Mouse (Mus musculus) forebrain, embryonic 14.5 days (tissue): ENCODE data around the gene Plagl2. TPM values are rescaled to one million over a fixed set of nuclear protein-coding genes. Genes with fewer than 3 reads are reported as not detected.
"Not testable (repeated sequence)": the region's sequence is repeated elsewhere in the genome, so short reads cannot be mapped to it uniquely, and the experiment has no call there.

Experiments used
- ATAC-seq: fragments of 200-750 bp; cut with Nextera tagmentation; 2 replicates; pipeline ENCODE4 v1.8.0; 2017; ENCODE audit warnings: mild to moderate bottlenecking, moderate library complexity
- DNase-seq: peaks from one replicate; pipeline ENCODE4 v3.0.0-alpha.2; 2015; ENCODE audit warnings: low spot score
- H3K27ac ChIP-seq: fragments of 300-500 bp; sonication (generic); 2 replicates; pipeline ENCODE4 v1.5.1; 2014; ENCODE audit warnings: low read depth, mild to moderate bottlenecking, control low read depth, low read length, moderate library complexity
- H3K27me3 ChIP-seq: fragments of 300-500 bp; sonication (generic); replicated peaks from 2 replicates; pipeline ENCODE4 v1.6.1; 2014; ENCODE audit warnings: low read length, control low read depth, mixed read lengths; ENCODE audit not compliant: control insufficient read depth, insufficient read depth
- H3K36me3 ChIP-seq: fragments of 300-500 bp; sonication (generic); 2 replicates; pipeline ENCODE4 v1.6.1; 2014; ENCODE audit warnings: low read length, control low read depth; ENCODE audit not compliant: control insufficient read depth, insufficient read depth
- H3K4me1 ChIP-seq: fragments of 300-500 bp; sonication (generic); 2 replicates; pipeline ENCODE4 v1.6.1; 2014; ENCODE audit warnings: antibody characterized with exemption, low read length, control low read depth; ENCODE audit not compliant: control insufficient read depth, insufficient read depth
- H3K4me2 ChIP-seq: fragments of 300-500 bp; sonication (generic); 2 replicates; pipeline ENCODE4 v1.6.1; 2014; ENCODE audit warnings: mild to moderate bottlenecking, control low read depth, low read length
- H3K4me3 ChIP-seq: fragments of 300-500 bp; sonication (generic); 2 replicates; pipeline ENCODE4 v1.5.1; 2014; ENCODE audit warnings: low read depth, low read length, control low read depth
- H3K9ac ChIP-seq: fragments of 300-500 bp; sonication (generic); 2 replicates; pipeline ENCODE4 v1.6.1; 2014; ENCODE audit warnings: mild to moderate bottlenecking, low read length, control low read depth, moderate library complexity
- H3K9me3 ChIP-seq: fragments of 300-500 bp; sonication (generic); replicated peaks from 2 replicates; pipeline ENCODE4 v1.6.1; 2016; ENCODE audit warnings: low read length, control low read depth, mixed read lengths; ENCODE audit not compliant: control insufficient read depth
- WGBS: fragments of 180-500 bp; shearing (Covaris S2); extraction: QIAGEN DNeasy Blood & Tissue Kit; methylation state at CpG from one replicate; pipeline ENCODE4 v1.1.7; 2014; 5-methylcytosine and 5-hydroxymethylcytosine counted together
- polyA plus RNA-seq: library from polyadenylated mRNA; unstranded; fragments of >200 nt; fragmentation: Nextera tagmentation; extraction: Ambion mirVana; gene quantifications from 2 replicates; pipeline ENCODE4 v1.2.1, GENCODE M21; 2014

The Plagl2 gene
- polyA plus RNA-seq, result 9.0 and 9.2 TPM in 2 replicates

DNA sequence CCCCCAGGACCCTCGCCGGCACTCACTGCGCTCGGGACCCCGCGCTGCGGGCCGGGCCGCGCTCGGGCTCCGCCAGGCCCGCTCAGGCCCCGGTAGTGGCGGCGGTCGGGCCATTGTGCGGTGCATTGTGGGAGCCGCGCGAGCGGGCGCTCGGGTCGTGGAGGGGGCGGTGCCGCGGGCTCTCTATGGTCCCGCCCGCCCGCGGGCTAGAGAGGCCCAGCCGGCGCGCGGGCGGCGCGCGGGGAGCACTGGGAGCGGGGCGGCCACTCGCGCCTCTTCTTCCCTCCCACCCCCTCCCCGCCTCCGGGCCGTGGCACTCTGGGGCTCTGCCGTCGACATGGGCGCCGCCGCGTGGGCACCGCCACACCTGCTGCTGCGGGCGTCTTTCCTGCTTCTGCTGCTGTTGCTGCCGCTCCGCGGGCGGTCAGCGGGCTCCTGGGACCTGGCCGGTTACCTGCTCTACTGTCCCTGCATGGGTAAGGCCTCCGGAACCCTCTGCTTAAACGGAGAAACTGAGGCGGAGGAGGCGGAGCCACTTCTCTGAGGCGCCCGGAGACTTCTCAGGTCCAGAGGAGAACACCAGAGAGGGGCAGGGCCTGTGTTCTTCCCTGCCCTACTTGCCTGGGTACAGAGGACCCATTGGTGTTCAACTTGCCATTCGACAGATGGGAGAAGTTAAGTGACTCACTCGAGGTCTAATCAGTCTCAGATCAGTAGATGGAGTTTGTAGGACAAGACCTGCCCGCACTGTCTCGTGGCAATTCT is at the start of gene Plagl2, which contains the start of gene Pofut1:
Gene Plagl2 (minus strand): TSS at position 177 of the 765 bp plus-strand sequence.
Gene Pofut1 (plus strand): TSS at position 284 of the 765 bp plus-strand sequence.
- ATAC-seq (peak; percentile 99), DNase-seq (peak; percentile 96)
- Histone ChIP-seq H3K4me1 (peaks cover 15% of the 10 kb centered on the region), H3K9ac (peak within 1 kb of the TSS; percentile 96), H3K4me3 (peak within 1 kb of the TSS; percentile 94), H3K36me3 (peaks cover 15% of the 10 kb centered on the region; the same call in 1 of the 2 replicates), H3K27me3 (no peaks in the 10 kb centered on the region), H3K9me3 (no peaks in the 10 kb centered on the region), H3K4me2 (peak within 1 kb of the TSS; percentile 95), H3K27ac (peak within 1 kb of the TSS; percentile 80)
- under 1% methylated on average over 56 of the region's 72 CpGs for WGBS

DNA sequence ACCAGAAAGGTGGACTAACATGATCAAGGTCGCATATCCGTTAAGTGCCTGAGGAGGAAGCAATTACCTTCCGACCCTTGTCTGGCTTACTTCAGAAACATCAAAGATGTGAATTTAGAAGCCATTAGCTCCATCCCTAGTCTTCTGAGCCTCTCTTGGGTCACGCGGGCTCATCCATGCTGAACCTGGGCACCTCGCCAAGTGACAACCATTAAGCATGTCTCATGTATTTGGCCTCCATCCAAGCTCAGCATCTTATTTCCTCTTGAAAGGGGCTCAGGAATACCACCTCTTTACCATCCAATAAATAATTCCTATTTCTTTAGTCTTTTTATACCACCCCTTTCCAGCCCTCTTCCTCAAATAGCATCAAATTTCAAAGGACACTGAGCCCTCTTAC is 46.6 kb upstream of the Plagl2 start:
- no peaks in the 10 kb centered on the region for H3K9me3 ChIP-seq
- H3K27ac ChIP-seq, result no peak overlapping the region
- 35% methylated on average over 6 of the region's 6 CpGs for WGBS
- H3K36me3 ChIP-seq, result no peaks in the 10 kb centered on the region
- no peak for ATAC-seq
- DNase-seq, result peak; percentile 82
- H3K4me1 ChIP-seq, result peaks cover 13% of the 10 kb centered on the region
- no peaks in the 10 kb centered on the region for H3K27me3 ChIP-seq
- H3K9ac ChIP-seq, result no peak overlapping the region
- no peak overlapping the region for H3K4me3 ChIP-seq
- H3K4me2 ChIP-seq, result no peak overlapping the region

DNA sequence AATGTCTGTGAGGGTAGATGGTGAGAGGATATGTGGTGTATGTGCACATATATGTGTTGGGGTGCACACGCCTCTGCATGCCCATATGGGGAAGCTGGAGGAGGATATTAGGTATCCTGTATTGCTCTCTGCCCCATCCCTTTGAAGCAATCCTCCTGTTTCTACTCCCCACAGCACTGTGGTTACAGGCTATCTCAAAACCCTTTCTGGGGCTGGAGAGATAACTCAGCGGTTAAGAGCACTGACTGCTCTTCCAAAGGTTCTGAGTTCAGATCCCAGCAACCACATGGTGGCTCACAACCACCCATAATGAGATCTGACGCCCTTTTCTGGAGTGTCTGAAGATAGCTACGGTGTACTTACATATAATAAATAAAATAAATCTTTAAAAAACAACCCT is 45.3 kb upstream of the Plagl2 start:
- no peak overlapping the region for H3K27ac ChIP-seq
- H3K4me1 ChIP-seq, result peaks cover 4% of the 10 kb centered on the region; the same call in 1 of the 2 replicates
- H3K27me3 ChIP-seq, result no peaks in the 10 kb centered on the region
- no peaks in the 10 kb centered on the region for H3K36me3 ChIP-seq
- DNase-seq (no peak), ATAC-seq (no peak)
- WGBS, result 79% methylated on average over 4 of the region's 4 CpGs
- H3K9ac ChIP-seq, result no peak overlapping the region
- H3K4me2 ChIP-seq, result no peak overlapping the region
- H3K4me3 ChIP-seq, result no peak overlapping the region
- H3K9me3 ChIP-seq, result no peaks in the 10 kb centered on the region

DNA sequence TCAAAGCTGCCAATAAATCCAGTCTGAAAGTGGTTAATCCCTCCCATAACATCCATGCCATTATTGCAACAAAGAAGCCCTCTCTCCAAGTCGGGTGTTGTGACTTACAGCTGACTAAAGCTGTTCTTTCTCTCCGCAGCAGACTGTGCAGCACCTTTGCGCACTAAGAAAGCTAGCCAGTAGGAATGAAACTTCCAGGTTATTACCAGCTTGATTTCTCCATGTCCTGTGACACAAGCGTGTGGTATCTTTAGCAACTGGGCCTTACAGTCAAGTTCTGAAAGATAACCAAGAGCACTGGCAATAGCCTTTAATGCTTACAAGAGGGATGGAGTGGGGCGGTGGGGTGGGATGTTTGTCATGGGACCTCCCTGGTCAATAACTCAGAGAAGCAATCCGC is 42.7 kb upstream of the Plagl2 start:
- H3K4me1 ChIP-seq, result no peaks in the 10 kb centered on the region
- H3K36me3 ChIP-seq, result no peaks in the 10 kb centered on the region
- ATAC-seq, result no peak
- no peak overlapping the region for H3K9ac ChIP-seq
- no peaks in the 10 kb centered on the region for H3K9me3 ChIP-seq
- 85% methylated on average over 6 of the region's 6 CpGs for WGBS
- H3K4me2 ChIP-seq, result no peak overlapping the region
- no peak for DNase-seq
- no peak overlapping the region for H3K4me3 ChIP-seq
- no peak overlapping the region for H3K27ac ChIP-seq
- H3K27me3 ChIP-seq, result no peaks in the 10 kb centered on the region

DNA sequence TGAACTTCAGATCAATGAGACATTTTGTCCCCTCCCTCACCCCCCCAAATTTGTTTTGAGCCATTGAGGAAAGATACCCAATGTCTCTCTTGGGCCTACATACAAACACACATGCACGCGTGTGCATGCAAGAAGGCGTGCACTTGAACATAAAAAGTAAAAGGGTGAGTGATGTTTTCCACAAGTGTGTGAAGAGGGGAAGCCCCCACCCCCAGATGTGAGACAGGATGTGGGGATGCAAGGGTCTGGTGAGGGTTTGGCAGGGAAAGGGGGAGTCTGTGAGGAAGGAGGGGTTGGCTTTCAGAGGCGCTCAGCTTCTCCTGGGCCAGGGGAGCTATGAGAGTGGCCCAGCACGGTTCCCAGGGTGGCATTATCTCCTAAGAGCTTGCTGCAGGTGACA is 37.1 kb upstream of the Plagl2 start:
- no peak for DNase-seq
- Histone ChIP-seq H3K9me3 (no peaks in the 10 kb centered on the region), H3K9ac (no peak overlapping the region), H3K36me3 (no peaks in the 10 kb centered on the region), H3K4me1 (no peaks in the 10 kb centered on the region), H3K4me2 (no peak overlapping the region), H3K27me3 (no peaks in the 10 kb centered on the region), H3K4me3 (no peak overlapping the region), H3K27ac (no peak overlapping the region)
- no peak for ATAC-seq
- whole genome bisulfite sequencing, result 84% methylated on average over 5 of the region's 5 CpGs

DNA sequence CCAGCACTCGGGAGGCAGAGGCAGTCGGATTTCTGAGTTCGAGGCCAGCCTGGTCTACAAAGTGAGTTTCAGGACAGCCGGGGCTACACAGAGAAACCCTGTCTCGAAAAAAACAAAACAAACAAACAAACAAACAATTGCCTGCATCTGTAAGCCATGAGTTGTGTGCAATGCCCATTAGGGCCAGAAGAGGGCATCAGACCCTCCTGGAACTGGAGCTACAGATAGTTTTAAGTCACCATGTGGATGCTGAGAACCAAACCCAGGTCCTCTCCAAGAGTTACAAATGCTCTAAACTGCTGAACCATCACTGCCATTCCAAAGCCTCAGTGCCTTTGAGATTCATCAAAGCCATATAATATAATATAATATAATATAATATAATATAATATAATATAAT is 35.6 kb upstream of the Plagl2 start:
- WGBS, result 91% methylated on average over 5 of the region's 5 CpGs
- H3K36me3 ChIP-seq, ATAC-seq: not testable (repeated sequence)

DNA sequence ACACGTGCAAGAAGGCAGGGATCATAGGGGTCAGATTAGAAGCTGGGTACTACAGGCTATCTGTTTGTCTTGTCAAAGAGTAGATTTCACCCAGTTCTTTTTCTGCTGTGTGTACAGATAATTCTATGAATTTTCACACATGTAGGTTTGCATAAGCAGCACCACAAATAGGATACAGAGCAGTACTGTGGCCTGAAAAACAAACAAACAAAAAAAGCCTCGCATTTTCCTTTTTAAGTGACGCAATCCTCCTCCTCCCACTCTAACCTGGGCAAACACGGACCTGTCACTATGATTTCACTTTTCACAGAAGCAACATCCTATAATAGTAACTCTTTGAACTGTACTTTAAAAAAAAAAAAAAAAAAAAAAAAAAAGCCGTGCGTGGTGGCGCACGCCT is 35.2 kb upstream of the Plagl2 start:
- no peaks in the 10 kb centered on the region for H3K36me3 ChIP-seq
- ATAC-seq, result no peak
- no peak for DNase-seq
- no peaks in the 10 kb centered on the region for H3K4me1 ChIP-seq
- H3K4me2 ChIP-seq, result no peak overlapping the region
- WGBS, result 93% methylated on average over 8 of the region's 8 CpGs
- no peak overlapping the region for H3K27ac ChIP-seq
- H3K27me3 ChIP-seq, result no peaks in the 10 kb centered on the region
- H3K9ac ChIP-seq, result no peak overlapping the region
- no peak overlapping the region for H3K4me3 ChIP-seq
- no peaks in the 10 kb centered on the region for H3K9me3 ChIP-seq

More for the DNA sequence above, 35.6 kb upstream of the Plagl2 start:
- H3K9me3 ChIP-seq, H3K4me1 ChIP-seq, H3K4me3 ChIP-seq, H3K4me2 ChIP-seq, H3K9ac ChIP-seq, H3K27me3 ChIP-seq, H3K27ac ChIP-seq, DNase-seq: not testable (repeated sequence)

DNA sequence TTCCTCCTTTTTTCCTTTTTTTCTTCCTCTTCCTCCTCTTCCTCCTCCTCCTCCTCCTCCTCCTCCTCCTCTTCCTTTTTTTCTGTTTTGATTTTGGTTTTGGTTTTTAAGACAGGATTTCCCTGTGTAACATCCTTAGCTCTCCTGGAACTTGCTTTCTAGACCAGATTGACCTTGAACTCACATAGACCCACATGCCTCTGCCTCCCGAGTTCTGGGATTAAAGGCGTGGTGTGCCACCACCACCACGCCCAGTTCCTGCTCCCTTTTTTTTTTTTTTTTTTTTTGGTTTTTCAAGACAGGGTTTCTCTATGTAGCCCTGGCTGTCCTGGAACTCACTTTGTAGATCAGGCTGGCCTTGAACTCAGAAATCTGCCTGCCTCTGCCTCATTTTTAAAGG is 34.4 kb upstream of the Plagl2 start:
- WGBS, result 87% methylated on average over 3 of the region's 3 CpGs
- not testable (repeated sequence) for H3K36me3 ChIP-seq, H3K27me3 ChIP-seq, H3K27ac ChIP-seq, ATAC-seq, H3K4me2 ChIP-seq, H3K9ac ChIP-seq, DNase-seq, H3K9me3 ChIP-seq, H3K4me3 ChIP-seq, H3K4me1 ChIP-seq

DNA sequence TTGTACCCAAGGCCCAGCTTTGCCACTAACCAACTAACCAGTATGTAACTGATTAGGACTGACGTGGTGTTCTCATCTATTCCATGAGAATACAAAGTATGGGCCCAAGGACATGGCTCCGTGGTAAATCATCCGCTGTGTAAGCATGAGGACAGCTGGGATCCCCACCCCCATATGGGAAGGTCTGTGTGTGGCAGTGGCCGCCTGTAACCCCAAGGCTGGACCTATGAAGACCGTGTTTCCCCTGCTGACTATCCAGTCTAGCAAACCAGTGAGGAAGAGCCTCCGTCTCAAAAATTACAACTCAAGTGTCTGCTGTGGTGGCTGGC is 33.7 kb upstream of the Plagl2 start:
- Histone ChIP-seq H3K4me2 (no peak overlapping the region), H3K4me3 (no peak overlapping the region), H3K9ac (no peak overlapping the region), H3K4me1 (no peaks in the 10 kb centered on the region), H3K36me3 (0 out of 2 replicates have a peak, but pooled peaks cover 1% of the 10 kb centered on the region), H3K9me3 (no peaks in the 10 kb centered on the region), H3K27me3 (no peaks in the 10 kb centered on the region), H3K27ac (no peak overlapping the region)
- ATAC-seq, result no peak
- DNase-seq, result no peak
- WGBS, result 74% methylated on average over 6 of the region's 6 CpGs
